Mouse (Mus musculus) hindbrain, postnatal 0 days (tissue): ENCODE data around the gene Gnat3. TPM values are rescaled to one million over a fixed set of nuclear protein-coding genes. Genes with fewer than 3 reads are reported as not detected.

ENCODE experiments used
- ATAC-seq: fragments of 200-750 bp; cut with Nextera tagmentation; 2 replicates; pipeline ENCODE4 v1.8.0; 2017; ENCODE audit warnings: mild to moderate bottlenecking, moderate TSS enrichment, moderate library complexity
- DNase-seq: peaks from one replicate; pipeline ENCODE4 v3.0.0-alpha.2; 2015; ENCODE audit warnings: low spot score
- H3K27ac ChIP-seq: fragments of 300-500 bp; sonication (generic); 2 replicates; pipeline ENCODE4 v1.5.1; 2014; ENCODE audit warnings: mild to moderate bottlenecking
- H3K27me3 ChIP-seq: fragments of 300-500 bp; sonication (generic); 2 replicates; pipeline ENCODE4 v1.6.1; 2014; ENCODE audit warnings: low read length, mixed read lengths; ENCODE audit not compliant: insufficient read depth
- H3K36me3 ChIP-seq: fragments of 300-500 bp; sonication (generic); 2 replicates; pipeline ENCODE4 v1.6.1; 2014; ENCODE audit warnings: low read length, mixed read lengths; ENCODE audit not compliant: insufficient read depth
- H3K4me1 ChIP-seq: fragments of 300-500 bp; sonication (generic); 2 replicates; pipeline ENCODE4 v1.6.1; 2014; ENCODE audit warnings: antibody characterized with exemption, low read length, mixed read lengths; ENCODE audit not compliant: insufficient read depth
- H3K4me2 ChIP-seq: fragments of 300-500 bp; sonication (generic); 2 replicates; pipeline ENCODE4 v1.6.1; 2014; ENCODE audit warnings: low read depth, mild to moderate bottlenecking, low read length, moderate library complexity, mixed read lengths
- H3K4me3 ChIP-seq: fragments of 300-500 bp; sonication (generic); 2 replicates; pipeline ENCODE4 v1.5.1; 2014; ENCODE audit warnings: low read length
- H3K9ac ChIP-seq: fragments of 300-500 bp; sonication (generic); replicated peaks from 2 replicates; pipeline ENCODE4 v1.6.1; 2014; ENCODE audit warnings: mild to moderate bottlenecking, low read length, moderate library complexity, mixed read lengths
- H3K9me3 ChIP-seq: fragments of 300-500 bp; sonication (generic); 2 replicates; pipeline ENCODE4 v1.6.1; 2016; ENCODE audit warnings: low read length, mixed read lengths
- CTCF ChIP-seq: IDR thresholded peaks from 2 replicates; pipeline ENCODE4 v1.5.1; 2016; ENCODE audit warnings: antibody characterized with exemption, control low read depth, low read depth
- WGBS: fragments of 180-500 bp; shearing (Covaris S2); extraction: QIAGEN DNeasy Blood & Tissue Kit; methylation state at CpG from one replicate; pipeline ENCODE4 v1.1.7; 2014; 5-methylcytosine and 5-hydroxymethylcytosine counted together
- polyA plus RNA-seq: library from polyadenylated mRNA; unstranded; fragments of >200 nt; fragmentation: Nextera tagmentation; extraction: Ambion mirVana; gene quantifications from 2 replicates; pipeline ENCODE4 v1.2.1, GENCODE M21; 2015
- total RNA-seq: library from RNA; depleted of rRNA; stranded (reverse); fragments of >200 nt; gene quantifications from 2 replicates; pipeline ENCODE4 v1.2.3, GENCODE M21; 2014

The Gnat3 gene
- total and polyA plus RNA-seq, 2 experiments from 2014 or later, result not detected

GRCm38 (mm10) chr5:18004824-18005611 lies 42.7 kb downstream of the Gnat3 start:
- no peak for DNase-seq
- ATAC-seq, result peak; percentile 43; the same call in 1 of the 2 replicates
- H3K4me1 ChIP-seq, result no peaks in the 10 kb centered on the region
- no peak for TF ChIP-seq CTCF
- no peak overlapping the region for H3K4me3 ChIP-seq
- no peak overlapping the region for H3K27ac ChIP-seq
- H3K36me3 ChIP-seq, result no peaks in the 10 kb centered on the region
- H3K4me2 ChIP-seq, result no peak overlapping the region
- WGBS, result 78% methylated on average over 3 of the region's 3 CpGs
- no peaks in the 10 kb centered on the region for H3K27me3 ChIP-seq
- H3K9ac ChIP-seq, result no peak overlapping the region
- no peaks in the 10 kb centered on the region for H3K9me3 ChIP-seq

DNA sequence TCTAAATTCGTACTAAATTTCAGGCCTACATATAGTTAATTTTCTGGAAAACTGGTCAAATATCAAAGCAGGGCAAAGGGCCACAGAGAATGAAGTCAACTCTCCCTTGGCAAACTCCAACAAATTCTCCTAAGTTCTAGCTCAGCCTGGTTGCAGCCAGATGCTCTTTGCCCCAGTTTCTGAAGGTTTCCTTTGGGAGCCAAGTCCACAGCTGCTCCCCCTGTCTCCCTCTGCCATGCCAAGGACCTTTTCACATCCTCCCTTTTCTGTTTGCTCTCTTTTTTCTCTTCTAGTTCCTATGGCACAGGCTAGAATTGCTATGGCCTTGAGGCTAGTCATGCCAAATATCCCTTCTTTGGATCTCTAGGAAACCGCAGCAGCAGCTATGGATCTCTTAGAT lies 43.8 kb downstream of the Gnat3 start:
- H3K4me1 ChIP-seq, result no peaks in the 10 kb centered on the region
- TF ChIP-seq CTCF, result no peak
- no peaks in the 10 kb centered on the region for H3K36me3 ChIP-seq
- no peak overlapping the region for H3K4me2 ChIP-seq
- peak; percentile 12 for DNase-seq
- peak; percentile 73; the same call in 1 of the 2 replicates for ATAC-seq
- H3K4me3 ChIP-seq, result no peak overlapping the region
- 85% methylated on average over 2 of the region's 2 CpGs for WGBS
- H3K27ac ChIP-seq, result no peak overlapping the region
- no peaks in the 10 kb centered on the region for H3K27me3 ChIP-seq
- H3K9me3 ChIP-seq, result no peaks in the 10 kb centered on the region
- H3K9ac ChIP-seq, result no peak overlapping the region

- H3K36me3 ChIP-seq, result no peaks in the 10 kb centered on the region
- H3K9me3 ChIP-seq, result no peaks in the 10 kb centered on the region
- DNase-seq (no peak), ATAC-seq (no peak)
- no peak overlapping the region for H3K4me3 ChIP-seq
- no peak overlapping the region for H3K27ac ChIP-seq
- TF ChIP-seq CTCF, result no peak
- no peaks in the 10 kb centered on the region for H3K27me3 ChIP-seq
- H3K9ac ChIP-seq, result no peak overlapping the region
- no peak overlapping the region for H3K4me2 ChIP-seq
- H3K4me1 ChIP-seq, result no peaks in the 10 kb centered on the region
These were observed 44.7 kb downstream of the Gnat3 start for GRCm38 (mm10) chr5:18007067-18007466.

DNA sequence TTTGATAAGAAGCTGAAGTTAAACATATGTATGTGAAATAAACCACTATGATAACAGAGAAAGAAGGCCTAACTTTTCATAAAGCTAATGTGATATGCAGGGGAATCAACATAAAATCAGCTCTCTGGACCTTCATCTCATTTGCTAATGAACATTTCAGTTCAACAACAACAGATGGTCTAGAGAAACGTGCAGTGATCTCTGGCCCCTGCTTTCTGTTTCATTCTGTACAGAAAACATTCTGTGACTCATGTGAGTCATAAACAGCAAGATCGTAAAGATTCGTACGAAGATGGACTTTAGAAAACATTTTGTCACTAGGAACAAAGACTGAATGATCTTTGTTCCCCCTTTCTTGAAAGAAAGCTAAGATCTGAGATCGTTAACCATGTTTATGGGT lies 48.0 kb downstream of the Gnat3 start:
- Histone ChIP-seq H3K4me1 (no peaks in the 10 kb centered on the region), H3K27ac (no peak overlapping the region), H3K9ac (no peak overlapping the region), H3K27me3 (no peaks in the 10 kb centered on the region), H3K4me3 (no peak overlapping the region), H3K36me3 (no peaks in the 10 kb centered on the region), H3K9me3 (no peaks in the 10 kb centered on the region), H3K4me2 (no peak overlapping the region)
- ATAC-seq, result no peak
- WGBS, result 69% methylated on average over 5 of the region's 5 CpGs
- TF ChIP-seq CTCF, result no peak
- no peak for DNase-seq

- ATAC-seq (no peak), DNase-seq (no peak)
- Histone ChIP-seq H3K4me1 (no peaks in the 10 kb centered on the region), H3K4me2 (no peak overlapping the region), H3K27me3 (no peaks in the 10 kb centered on the region), H3K4me3 (no peak overlapping the region), H3K36me3 (no peaks in the 10 kb centered on the region), H3K27ac (no peak overlapping the region), H3K9ac (no peak overlapping the region), H3K9me3 (no peaks in the 10 kb centered on the region)
- WGBS, result 78% methylated on average over 2 of the region's 2 CpGs
- no peak for TF ChIP-seq CTCF
These were observed 50.8 kb downstream of the Gnat3 start for GRCm38 (mm10) chr5:18013196-18013595.

GRCm38 (mm10) chr5:18014209-18014829 lies 52.0 kb downstream of the Gnat3 start:
- H3K9me3 ChIP-seq, result no peaks in the 10 kb centered on the region
- no peak overlapping the region for H3K27ac ChIP-seq
- H3K27me3 ChIP-seq, result no peaks in the 10 kb centered on the region
- no peak for DNase-seq
- no peaks in the 10 kb centered on the region for H3K4me1 ChIP-seq
- H3K4me2 ChIP-seq, result no peak overlapping the region
- no peak for TF ChIP-seq CTCF
- H3K9ac ChIP-seq, result no peak overlapping the region
- no peaks in the 10 kb centered on the region for H3K36me3 ChIP-seq
- 85% methylated on average over 4 of the region's 4 CpGs for WGBS
- no peak for ATAC-seq
- H3K4me3 ChIP-seq, result no peak overlapping the region

DNA sequence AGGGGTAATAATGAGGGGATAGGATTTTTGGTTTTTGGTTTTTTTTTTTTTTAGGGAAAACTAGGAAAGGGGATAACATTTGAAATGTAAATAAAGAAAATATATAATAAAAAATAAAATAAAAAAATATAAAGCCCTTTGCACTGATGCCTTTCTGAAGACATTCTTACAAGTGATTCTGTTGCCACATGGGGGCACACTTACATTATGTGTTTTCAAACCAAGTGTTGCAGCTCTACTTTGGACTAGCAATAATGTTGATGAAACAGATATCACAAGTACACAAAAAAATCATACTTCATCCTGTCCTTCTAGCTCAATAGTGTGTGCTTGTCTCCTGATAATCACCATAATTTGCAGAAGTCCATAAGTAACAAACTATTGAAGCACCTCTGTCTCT lies 61.0 kb downstream of the Gnat3 start:
- Histone ChIP-seq H3K4me2 (no peak overlapping the region), H3K9ac (no peak overlapping the region), H3K36me3 (no peaks in the 10 kb centered on the region), H3K27me3 (no peaks in the 10 kb centered on the region), H3K9me3 (no peaks in the 10 kb centered on the region), H3K4me3 (no peak overlapping the region), H3K4me1 (no peaks in the 10 kb centered on the region), H3K27ac (no peak overlapping the region)
- no peak for ATAC-seq
- peak; percentile 64 for DNase-seq
- TF ChIP-seq CTCF, result peak; percentile 42
